ENCODE assay signal across 8 mouse cellular contexts in genomic region chr7:66839463-66840007, GRCm38 (mm10). TPM values are rescaled to one million over a fixed set of nuclear protein-coding genes. Genes with fewer than 3 reads are reported as not detected.
DNase-seq lines count a peak whose midpoint lies in the region; ATAC-seq lines count a peak whose summit lies in the region.

Gene Adamts17, plus strand, starts transcription at chr7:66839735.

- intact Hi-C loops in gastrocnemius, postnatal 36 days (cut with DNase I), result loop anchor here (2.0 to 10.0 kb wide), 3 partner anchors 19 to 795 kb away; no protein-coding TSS in a partner anchor
- intact Hi-C loops in left cerebral cortex, postnatal 10 days (cut with DNase I), result loop anchor here (1.0 to 5.0 kb wide), 4 partner anchors 130 to 791 kb away; partner anchors contain the start of gene Chsy1

- H3K4me2 ChIP-seq in intestine, embryonic 14.5 days (ENCODE audit: low read length), result peak within 1 kb of the TSS; percentile 100

- H3K27ac ChIP-seq in intestine, embryonic 14.5 days (ENCODE audit: low read depth), result peak within 1 kb of the TSS; percentile 47; the same call in 1 of the 2 replicates

- peak within 1 kb of the TSS; percentile 61 for H3K4me3 ChIP-seq in intestine, embryonic 14.5 days (ENCODE audit: low read depth, low read length)

- H3K4me1 ChIP-seq in intestine, embryonic 14.5 days (replicated peaks; ENCODE audit: control insufficient read depth, insufficient read depth, low read length), result peaks cover 26% of the 10 kb centered on the region

- no peaks in the 10 kb centered on the region for H3K36me3 ChIP-seq in intestine, embryonic 14.5 days (ENCODE audit: control insufficient read depth, insufficient read depth, low read length)

- under 1% methylated on average over 30 of the region's 30 CpGs for WGBS in intestine, embryonic 14.5 days

- peak; percentile 73 to 82 for DNase-seq in adrenal gland, adult 18-20 months (ENCODE audit: low spot score in 2 of 2)
- DNase-seq in embryo, embryonic 10.5 days (ENCODE audit: low spot score), result peak; percentile 98
- peak; percentile 82 to 86 for DNase-seq in gastrocnemius, postnatal 36 days
- DNase-seq in intestine, embryonic 14.5 days (ENCODE audit: low spot score), result peak; percentile 92
- peak; percentile 95 for DNase-seq in left cerebral cortex, postnatal 10 days (ENCODE audit: extremely low spot score in 1 of 2, low spot score in 2 of 2)
- DNase-seq in right cerebral cortex, postnatal 14 days, result peak; percentile 93
- DNase-seq in urinary bladder, postnatal 25 days (ENCODE audit: low spot score), result peak; percentile 83

- peak within 1 kb of the TSS; percentile 59 for H3K9ac ChIP-seq in intestine, embryonic 14.5 days (ENCODE audit: low read length)

- no peaks in the 10 kb centered on the region for H3K27me3 ChIP-seq in intestine, embryonic 14.5 days (replicated peaks; ENCODE audit: control insufficient read depth, insufficient read depth, low read length)

- ATAC-seq in intestine, embryonic 14.5 days (replicated peaks; ENCODE audit: low FRiP score, low TSS enrichment, low read depth), result peak; percentile 95
- peak; percentile 98 for ATAC-seq in megakaryocyte-erythroid progenitor cell, adult 5-6 weeks (replicated peaks; ENCODE audit: low FRiP score, low TSS enrichment, poor library complexity, severe bottlenecking)

- no peaks in the 10 kb centered on the region for H3K9me3 ChIP-seq in intestine, embryonic 14.5 days (ENCODE audit: control insufficient read depth, low read length)

RNA-seq across cellular contexts. Expression of gene Adamts17, which starts in this region (rescaled TPM):
- 1 to 10 TPM; 2.3 to 3.1 TPM for total RNA-seq in adrenal gland, adult 18-20 months (2021)
- total RNA-seq in gastrocnemius, postnatal 36 days (2021), result under 1 TPM; 0.44 to 0.56 TPM
- polyA plus RNA-seq in intestine, embryonic 14.5 days (2014; fragmentation: Nextera tagmentation; extraction: Ambion mirVana), result 4.5 and 6.7 TPM in 2 replicates
- total RNA-seq in left cerebral cortex, postnatal 10 days (2021), result 10 to 100 TPM; 19.0 to 24.1 TPM
- total RNA-seq in megakaryocyte-erythroid progenitor cell, adult 5-6 weeks (2014; fragmentation: Nextera tagmentation), result 1.2 TPM in 1 of 2 replicates, not detected in the other
- not detected in 2 replicates for total RNA-seq in megakaryocyte-erythroid progenitor cell, adult 5-6 weeks (2017)

Comparison
In these comparisons a context has a peak if more than half of its experiments do, and no peak if none do; other contexts are left out.
1. Peak in every context shown above with its lines: DNase-seq, ATAC-seq, H3K4me3 ChIP-seq and H3K27ac ChIP-seq.
2. RNA of gene Adamts17 (total RNA-seq): 19.0 to 24.1 TPM in left cerebral cortex, postnatal 10 days; 2.3 to 3.1 TPM in adrenal gland, adult 18-20 months, 0.44 to 0.56 TPM in gastrocnemius, postnatal 36 days and 1.2 TPM in megakaryocyte-erythroid progenitor cell, adult 5-6 weeks; every median in the first group is over 4 times any median in the second.
3. Peak in DNase-seq in gastrocnemius, postnatal 36 days; RNA of the gene not detected or under 1 TPM.